Mouse (Mus musculus): ENCODE measurements around the gene Evc.

Gene Evc

GRCm38 (mm10) chr5:37336485-37337105, at the start of gene Evc:
TSS of gene Evc (minus strand) at chr5:37336894.
- peak in 1 of 2 experiments; percentile 26 for DNase-seq (ENCODE audit: low spot score in 2 of 2)

DNA sequence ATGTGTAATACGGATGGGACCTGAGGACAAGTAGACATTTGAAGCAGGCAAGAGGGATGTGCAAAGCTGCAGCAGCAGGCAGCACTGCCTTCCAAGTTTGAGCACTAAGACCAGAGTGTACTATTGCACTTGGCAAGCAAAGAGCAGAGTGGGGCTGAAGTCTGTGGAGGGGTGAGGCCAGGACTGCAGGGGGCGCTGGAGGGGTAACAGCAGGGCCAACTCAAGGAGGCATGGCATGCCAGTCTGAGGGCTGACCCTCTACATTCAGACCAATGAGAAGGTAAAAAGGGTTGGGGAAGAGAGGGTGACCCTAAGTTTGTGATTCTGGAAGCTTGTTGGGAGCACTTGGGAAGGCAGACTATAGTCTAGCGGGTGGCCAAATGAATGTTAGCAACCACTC, 46.9 kb upstream of the Evc start:
- no peak for DNase-seq (ENCODE audit: low spot score in 2 of 2)

- DNase-seq (ENCODE audit: low spot score in 2 of 2), result no peak
Measured at GRCm38 (mm10) chr5:37380641-37381040, 43.9 kb upstream of the Evc start.

DNA sequence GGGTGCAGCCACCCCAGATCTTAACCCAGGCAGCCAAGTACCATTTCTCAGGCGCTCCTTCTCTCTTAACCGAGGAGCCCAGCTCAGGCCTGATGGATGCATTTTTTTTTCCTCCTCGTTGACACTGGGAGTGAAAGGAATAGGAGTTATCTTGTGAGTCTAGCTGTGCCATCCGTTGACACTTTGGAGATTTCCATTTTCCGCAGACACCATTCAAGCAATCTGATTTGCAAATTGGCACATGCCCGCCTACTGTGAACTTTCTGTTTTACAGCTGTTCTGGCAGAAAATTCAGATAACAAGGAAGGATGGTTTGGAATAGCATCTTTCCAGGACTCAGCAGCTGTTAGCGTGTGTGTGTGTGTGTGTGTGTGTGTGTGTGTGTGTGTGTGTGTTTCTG, 40.7 kb upstream of the Evc start:
- no peak for DNase-seq (ENCODE audit: low spot score in 2 of 2)

- no peak for DNase-seq (ENCODE audit: low spot score in 2 of 2)
Measured at GRCm38 (mm10) chr5:37368796-37369195, 32.1 kb upstream of the Evc start.

DNA sequence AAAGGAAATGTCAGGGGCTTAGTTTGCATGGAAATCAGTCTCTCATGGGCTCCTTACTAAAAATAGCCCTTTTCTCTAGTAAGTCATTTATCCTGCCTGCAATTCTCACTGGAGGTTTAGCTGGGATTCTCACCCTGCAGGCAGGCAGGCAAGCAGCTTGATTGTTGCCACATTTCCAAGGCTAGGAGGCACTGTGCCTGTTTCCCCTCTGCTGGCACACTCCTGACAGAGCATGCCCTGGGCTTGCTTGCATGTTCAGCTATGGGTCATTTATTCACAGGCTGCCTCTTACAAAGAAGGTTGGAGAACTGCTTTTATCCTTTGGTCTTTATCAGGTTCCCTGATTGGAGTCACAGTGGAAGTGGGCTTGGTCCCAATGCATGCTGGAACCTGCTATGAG, 29.1 kb upstream of the Evc start:
- no peak for DNase-seq (ENCODE audit: low spot score in 2 of 2)

- DNase-seq (ENCODE audit: low spot score in 2 of 2), result no peak
Measured at GRCm38 (mm10) chr5:37363284-37363683, 26.6 kb upstream of the Evc start.

DNA sequence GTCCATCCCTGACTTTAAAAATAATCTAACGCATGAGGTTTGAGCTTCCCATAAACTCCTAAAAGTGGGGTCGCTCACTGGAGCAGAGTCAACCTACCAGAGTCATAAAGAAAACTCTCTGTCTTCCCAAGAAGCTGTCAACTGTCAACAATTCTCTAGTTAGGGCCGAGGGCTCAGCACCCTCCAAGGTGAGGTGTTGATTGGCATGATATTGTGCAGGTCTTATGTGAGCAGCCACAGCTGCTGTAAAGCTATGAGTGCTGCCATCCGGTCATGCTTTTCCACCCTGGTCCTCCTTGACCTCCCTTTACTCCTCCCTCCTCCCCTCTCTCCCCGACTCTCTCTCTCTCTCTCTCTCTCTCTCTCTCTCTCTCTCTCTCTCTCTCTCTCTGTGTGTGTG, 25.9 kb upstream of the Evc start:
- DNase-seq (ENCODE audit: low spot score in 2 of 2), result no peak

GRCm38 (mm10) chr5:37356027-37356426, 19.3 kb upstream of the Evc start:
- no peak for DNase-seq (ENCODE audit: low spot score in 2 of 2)

DNA sequence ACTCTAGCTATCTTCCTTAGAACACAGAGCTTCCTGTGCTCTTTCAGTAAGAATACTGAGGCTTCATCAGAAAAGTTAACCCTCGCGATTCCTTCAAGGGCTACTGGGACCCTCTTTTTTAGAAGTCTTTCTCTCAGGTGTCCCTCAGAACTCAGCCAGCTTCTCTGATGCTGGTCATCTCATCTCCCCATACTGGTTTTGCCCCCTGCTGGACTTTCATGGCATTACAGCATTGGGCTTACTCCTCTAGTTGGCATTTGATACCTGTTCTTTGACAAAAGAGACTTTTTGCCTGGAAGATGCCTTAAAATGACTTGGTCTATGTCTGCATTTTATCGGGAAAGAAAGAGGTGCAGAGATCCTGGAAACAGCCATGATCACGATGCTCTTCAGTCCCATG, 17.7 kb upstream of the Evc start:
- peak in 1 of 2 experiments; percentile 37 for DNase-seq (ENCODE audit: low spot score in 2 of 2)

DNA sequence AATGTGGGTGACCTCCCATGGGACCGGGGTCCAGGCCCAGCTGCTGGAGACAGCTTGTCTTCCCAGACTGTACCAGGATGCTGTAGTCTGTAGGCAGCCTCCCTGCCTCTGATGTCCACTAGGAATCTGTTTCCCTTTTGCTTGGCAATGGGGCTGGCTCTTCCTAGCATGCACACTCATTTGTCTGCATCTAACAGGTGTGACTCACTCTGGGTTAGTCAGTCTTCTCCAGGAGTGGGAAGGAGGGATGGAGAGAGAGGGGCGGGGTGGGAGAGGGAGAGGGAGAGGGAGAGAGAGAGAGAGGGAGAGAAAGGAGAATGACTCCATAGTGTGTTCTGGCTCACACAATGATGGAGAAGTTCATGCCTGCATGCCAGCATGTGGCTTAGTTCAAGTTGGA, 15.1 kb upstream of the Evc start:
- DNase-seq (ENCODE audit: low spot score in 2 of 2), result no peak

DNA sequence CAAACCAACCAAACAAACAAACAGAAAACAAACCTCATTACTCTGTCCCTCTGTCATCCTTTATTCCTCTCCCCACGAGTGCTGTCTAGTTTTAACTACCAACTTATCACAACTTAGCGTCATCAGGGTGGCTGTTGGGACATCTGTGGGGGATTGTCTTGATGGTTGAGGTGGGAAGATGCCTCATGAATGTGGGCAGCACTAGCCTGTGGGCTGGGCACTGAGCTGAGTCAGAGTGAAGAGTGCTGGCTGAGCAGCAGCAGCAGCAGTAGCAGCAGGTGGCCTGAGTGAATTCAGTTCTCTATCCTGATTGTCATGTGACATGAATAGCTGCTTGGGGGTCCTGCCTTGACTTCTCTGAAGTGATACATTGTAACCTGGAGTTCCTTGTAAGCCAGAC, 7.3 kb upstream of the Evc start:
- no peak for DNase-seq (ENCODE audit: low spot score in 2 of 2)

GRCm38 (mm10) chr5:37338288-37338687, 1.6 kb upstream of the Evc start, which contains the start of gene Evc2:
TSS of gene Evc2 (plus strand) at chr5:37338499.
- peak; percentile 39 to 61 for DNase-seq (ENCODE audit: low spot score in 2 of 2)

DNA sequence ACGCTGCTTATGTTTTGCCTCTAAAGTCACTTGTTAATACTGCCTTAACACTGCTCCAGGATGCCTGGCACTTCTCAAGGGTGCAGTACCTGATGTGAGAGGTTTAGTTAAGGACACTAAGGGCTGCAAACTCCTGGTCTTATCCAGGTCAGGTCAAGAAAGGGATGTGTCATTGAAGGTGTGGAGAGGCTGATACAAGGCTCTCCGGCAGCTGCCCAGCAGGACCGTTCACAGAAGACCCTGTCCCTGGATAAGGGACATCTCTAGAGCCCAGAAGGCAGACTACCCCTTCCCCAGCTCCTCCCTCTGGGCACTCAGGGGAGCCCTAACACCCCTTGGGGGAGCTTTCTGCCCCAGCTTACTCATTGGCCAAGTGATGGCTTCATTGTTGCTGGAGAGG, 1.0 kb upstream of the Evc start:
- no peak for DNase-seq (ENCODE audit: low spot score in 2 of 2)

DNA sequence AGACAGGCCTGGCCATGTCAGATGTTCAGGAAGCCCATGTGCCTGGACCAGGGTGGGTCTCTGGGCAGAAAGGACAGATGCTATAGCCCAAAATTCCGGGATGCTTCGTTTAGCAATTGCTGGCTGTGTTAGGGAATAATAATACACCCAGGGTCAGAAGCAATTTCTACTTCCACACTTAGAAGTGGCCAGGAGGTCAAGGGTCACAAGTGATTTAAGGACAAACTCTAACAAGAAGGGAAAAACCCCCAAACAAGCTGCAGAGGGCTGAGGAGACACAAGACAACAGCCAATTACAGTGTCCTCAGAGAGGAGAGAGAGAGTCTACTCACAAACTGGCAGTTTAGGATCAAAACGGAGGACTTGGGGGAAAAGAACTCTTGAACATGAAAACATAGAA, 1.6 kb downstream of the Evc start:
- DNase-seq (ENCODE audit: low spot score in 2 of 2), result no peak

DNA sequence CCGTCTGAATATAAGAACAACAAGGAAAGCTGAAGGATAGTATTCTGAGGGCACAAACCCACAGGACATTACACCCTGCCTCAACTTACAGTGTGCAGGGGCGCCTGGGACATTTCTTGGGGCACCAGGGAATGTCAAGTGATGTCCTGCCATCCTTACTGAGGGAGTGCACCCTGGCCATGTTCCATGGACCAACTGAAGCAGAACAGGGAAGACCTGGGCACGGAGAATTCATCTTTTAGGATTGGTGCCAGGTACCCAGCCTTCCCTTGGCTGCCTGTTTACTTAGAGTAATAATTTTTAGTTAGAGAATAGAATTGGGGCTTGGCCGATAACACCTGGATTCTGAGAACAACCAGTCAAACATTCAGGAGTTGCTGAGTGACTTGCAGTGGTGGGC, 4.6 kb downstream of the Evc start:
- DNase-seq (ENCODE audit: low spot score in 2 of 2), result no peak

DNA sequence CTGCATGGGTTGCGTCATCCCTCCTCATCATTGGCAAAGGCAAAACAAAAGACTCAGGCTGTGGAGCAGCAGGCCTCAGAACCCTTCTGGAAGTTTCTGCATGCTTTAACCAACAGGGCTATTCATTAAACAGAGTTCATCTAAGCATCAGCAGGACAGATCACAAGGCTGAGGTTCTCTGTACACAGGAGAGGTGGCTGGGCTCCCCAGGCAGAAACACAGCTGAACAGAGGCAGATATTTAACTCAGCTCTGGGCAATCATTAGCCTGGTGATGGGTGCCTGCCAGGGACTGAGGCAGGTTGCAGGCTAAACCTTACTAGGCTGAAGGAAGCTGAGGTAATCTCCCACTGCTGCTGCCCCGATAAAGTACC, 5.6 kb downstream of the Evc start:
- DNase-seq (ENCODE audit: low spot score in 2 of 2), result no peak

DNA sequence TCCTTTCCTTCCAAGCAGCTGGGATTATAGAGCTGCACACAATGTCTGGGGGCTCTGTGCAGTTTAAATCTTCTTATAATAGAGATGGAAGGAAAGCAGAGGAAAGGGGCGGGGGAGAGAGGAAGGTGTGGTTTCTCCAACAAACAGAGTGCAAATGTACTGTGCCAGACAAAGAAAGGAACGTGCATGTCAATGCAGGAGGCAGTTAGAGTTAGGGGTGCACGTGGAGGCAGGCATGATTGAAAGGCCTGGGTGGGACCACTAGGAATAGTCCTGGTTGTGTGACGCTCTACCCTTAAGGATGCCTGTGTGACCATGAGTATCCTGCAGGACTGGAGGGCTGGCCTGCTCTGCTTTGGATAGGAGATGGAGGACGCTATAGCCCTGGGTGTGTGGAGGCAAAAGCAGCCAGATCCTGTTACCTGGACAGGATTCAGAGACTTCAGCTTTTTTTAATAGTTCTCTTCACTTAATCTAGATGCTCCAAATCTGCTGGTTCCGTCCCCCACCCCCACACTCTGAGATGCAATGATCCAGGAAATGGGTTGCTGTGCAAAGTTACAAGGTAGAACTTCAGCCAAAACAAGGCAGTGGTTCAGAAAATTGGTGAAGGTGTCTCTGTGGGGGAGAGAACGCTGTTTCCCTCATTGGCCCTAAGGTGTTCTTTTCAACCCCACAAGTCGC, 6.1 kb downstream of the Evc start:
- DNase-seq (ENCODE audit: low spot score in 2 of 2), result no peak

- no peak for DNase-seq (ENCODE audit: low spot score in 2 of 2)
Measured at GRCm38 (mm10) chr5:37326675-37327074, 10.0 kb downstream of the Evc start.

GRCm38 (mm10) chr5:37320761-37321160, 15.9 kb downstream of the Evc start:
- DNase-seq (ENCODE audit: low spot score in 2 of 2), result no peak

DNA sequence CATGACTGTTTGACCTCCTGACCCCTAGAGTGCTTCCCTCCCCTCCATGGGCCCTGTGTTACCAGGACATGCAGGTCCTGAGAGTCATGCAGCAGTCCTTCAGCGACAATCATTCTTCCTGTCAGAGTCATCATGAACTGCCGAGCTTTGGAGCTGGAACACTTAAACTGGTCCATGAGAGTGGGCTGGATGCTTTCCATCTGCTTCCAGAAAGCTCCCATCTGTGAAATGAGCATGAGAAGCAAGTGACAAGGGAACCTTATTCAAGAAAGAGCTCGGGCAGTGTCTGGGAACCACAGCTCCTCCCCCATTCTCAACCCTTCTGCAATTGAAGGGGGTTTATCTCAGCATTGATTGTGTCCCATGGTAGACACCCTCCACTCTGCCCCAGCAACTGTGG, 16.5 kb downstream of the Evc start:
- DNase-seq (ENCODE audit: low spot score in 2 of 2), result peak; percentile 22 to 26

DNA sequence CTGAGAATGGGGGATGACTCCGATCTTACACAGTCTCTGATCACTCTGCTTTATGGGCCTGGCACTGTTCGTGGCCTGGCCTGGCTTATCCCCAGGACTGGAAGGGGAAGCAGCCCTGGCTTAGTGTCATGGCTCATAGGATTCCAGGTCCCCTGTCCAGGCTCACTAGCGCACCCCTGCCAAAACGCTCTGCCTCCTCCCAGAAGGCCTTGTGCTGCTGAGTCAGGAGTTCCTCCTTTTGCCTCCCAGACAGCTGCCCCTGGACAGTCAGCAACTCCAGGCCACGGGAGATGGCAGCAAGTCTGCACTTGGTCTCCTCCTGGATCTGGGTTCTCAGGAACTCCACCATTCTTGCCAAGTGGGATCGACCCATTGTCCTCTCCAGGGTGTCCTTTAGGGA, 18.0 kb downstream of the Evc start:
- no peak for DNase-seq (ENCODE audit: low spot score in 2 of 2)

DNA sequence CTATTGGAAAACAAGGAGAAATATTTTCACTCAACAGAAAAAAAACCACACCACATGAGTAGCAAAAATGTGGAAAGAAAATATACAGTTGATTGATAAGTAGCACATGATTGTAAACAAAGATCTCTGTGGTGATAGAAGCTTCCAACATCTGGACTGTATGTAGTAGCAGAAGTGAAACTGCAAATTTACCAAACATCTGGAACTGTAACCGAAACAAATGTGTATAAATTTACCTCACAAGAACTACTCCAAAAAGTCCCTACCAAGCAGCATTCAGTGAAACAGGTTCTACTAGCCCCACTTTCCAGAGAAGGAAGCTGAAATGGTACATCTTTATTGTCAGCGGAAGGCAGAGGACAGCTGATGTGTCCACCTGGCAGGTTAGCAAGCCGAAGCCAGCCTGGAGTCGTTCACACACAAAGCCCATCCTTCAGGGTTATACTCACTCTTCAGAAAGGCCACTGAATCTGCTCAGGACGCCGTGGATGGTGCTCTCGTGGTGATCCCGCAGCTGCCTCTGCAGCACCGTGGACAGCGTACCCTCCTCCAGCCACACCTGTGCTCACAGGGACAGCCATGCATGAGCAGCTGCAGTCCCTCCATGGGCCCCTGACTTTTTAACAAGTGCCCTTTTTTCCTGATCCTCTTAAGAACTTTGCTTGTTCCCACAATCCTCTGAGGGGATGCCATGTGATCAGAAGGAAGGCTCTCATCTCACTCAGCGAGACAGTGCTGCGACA, 23.5 kb downstream of the Evc start:
- no peak for DNase-seq (ENCODE audit: low spot score in 2 of 2)
